Mouse (Mus musculus) bone marrow, adult 2 months (tissue): ENCODE results near the gene Uaca.

Experiments used
- CTCF ChIP-seq: fragments of 200-500 bp; IDR thresholded peaks from 2 replicates; pipeline ENCODE4 v1.5.1; 2011; ENCODE audit warnings: low read length, control low read depth; ENCODE audit not compliant: control insufficient read depth, insufficient read depth
- POLR2A ChIP-seq: fragments of 200-500 bp; IDR thresholded peaks from 2 replicates; pipeline ENCODE4 v1.6.1; 2011; ENCODE audit warnings: low read depth, mild to moderate bottlenecking, control low read depth, low read length, borderline replicate concordance; ENCODE audit not compliant: control insufficient read depth

- TF ChIP-seq CTCF: no peak
- no peak for TF ChIP-seq POLR2A
Measured at GRCm38 (mm10) chr9:60806021-60806420, 11.7 kb downstream of the Uaca start.
